Mouse (Mus musculus) forebrain, postnatal 0 days (tissue): Measurements from ENCODE around the gene Cdc42bpb. TPM values are rescaled to one million over a fixed set of nuclear protein-coding genes. Genes with fewer than 3 reads are reported as not detected.

Experiments
- ATAC-seq: fragments of 200-750 bp; cut with Nextera tagmentation; 2 replicates; pipeline ENCODE4 v1.8.0; 2017; ENCODE audit warnings: mild to moderate bottlenecking, moderate library complexity
- DNase-seq: peaks from one replicate; pipeline ENCODE4 v3.0.0-alpha.2; 2015
- H3K27ac ChIP-seq: fragments of 300-500 bp; sonication (generic); 2 replicates; pipeline ENCODE4 v1.5.1; 2014; ENCODE audit warnings: low read depth, mild to moderate bottlenecking, antibody characterized with exemption, low read length, moderate library complexity, mixed read lengths
- H3K27me3 ChIP-seq: fragments of 300-500 bp; sonication (generic); 2 replicates; pipeline ENCODE4 v1.6.1; 2014; ENCODE audit warnings: mild to moderate bottlenecking, low read length, mixed read lengths; ENCODE audit not compliant: insufficient read depth
- H3K36me3 ChIP-seq: fragments of 300-500 bp; sonication (generic); 2 replicates; pipeline ENCODE4 v1.6.1; 2014; ENCODE audit warnings: mild to moderate bottlenecking, moderate library complexity; ENCODE audit not compliant: insufficient read depth
- H3K4me1 ChIP-seq: fragments of 300-500 bp; sonication (generic); 2 replicates; pipeline ENCODE4 v1.6.1; 2014; ENCODE audit warnings: antibody characterized with exemption; ENCODE audit not compliant: insufficient read depth
- H3K4me2 ChIP-seq: fragments of 300-500 bp; sonication (generic); 2 replicates; pipeline ENCODE4 v1.6.1; 2014; ENCODE audit warnings: low read depth, mild to moderate bottlenecking, moderate library complexity
- H3K4me3 ChIP-seq: fragments of 300-500 bp; sonication (generic); 2 replicates; pipeline ENCODE4 v1.5.1; 2014; ENCODE audit warnings: low read depth, low read length, mixed read lengths
- H3K9ac ChIP-seq: fragments of 300-500 bp; sonication (generic); 2 replicates; pipeline ENCODE4 v1.6.1; 2014; ENCODE audit warnings: mild to moderate bottlenecking
- H3K9me3 ChIP-seq: fragments of 300-500 bp; sonication (generic); 2 replicates; pipeline ENCODE4 v1.6.1; 2016; ENCODE audit warnings: low read length
- CTCF ChIP-seq: sonication (generic); IDR thresholded peaks from 2 replicates; pipeline ENCODE4 v1.5.1; 2016; ENCODE audit warnings: antibody characterized with exemption, control low read depth, low read depth
- WGBS: fragments of 180-500 bp; shearing (Covaris S2); extraction: QIAGEN DNeasy Blood & Tissue Kit; methylation state at CpG from one replicate; pipeline ENCODE4 v1.1.7; 2014; 5-methylcytosine and 5-hydroxymethylcytosine counted together
- polyA plus RNA-seq: library from polyadenylated mRNA; unstranded; fragments of >200 nt; fragmentation: Nextera tagmentation; extraction: Ambion mirVana; gene quantifications from 2 replicates; pipeline ENCODE4 v1.2.1, GENCODE M21; 2015
- total RNA-seq: library from RNA; depleted of rRNA; stranded (reverse); fragments of >200 nt; gene quantifications from 2 replicates; pipeline ENCODE4 v1.2.3, GENCODE M21; 2014

The Cdc42bpb gene
- total and polyA plus RNA-seq, 2 experiments from 2014 or later: 31.1 to 139 TPM

- Histone ChIP-seq H3K4me2 (no peak overlapping the region), H3K27me3 (no peaks in the 10 kb centered on the region), H3K9ac (no peak overlapping the region), H3K36me3 (no peaks in the 10 kb centered on the region), H3K27ac (no peak overlapping the region), H3K4me1 (no peaks in the 10 kb centered on the region; the same call in 1 of the 2 replicates), H3K9me3 (no peaks in the 10 kb centered on the region), H3K4me3 (no peak overlapping the region)
- no peak for DNase-seq
- peak; percentile 45 for ATAC-seq
- 69% methylated on average over 8 of the region's 8 CpGs for WGBS
- no peak for TF ChIP-seq CTCF
These were observed 9.2 kb upstream of the Cdc42bpb start for GRCm38 (mm10) chr12:111386642-111387120.

- Histone ChIP-seq H3K9ac (no peak overlapping the region), H3K36me3 (no peaks in the 10 kb centered on the region), H3K9me3 (no peaks in the 10 kb centered on the region), H3K4me2 (no peak overlapping the region), H3K27me3 (no peaks in the 10 kb centered on the region), H3K27ac (no peak overlapping the region), H3K4me1 (no peaks in the 10 kb centered on the region; the same call in 1 of the 2 replicates), H3K4me3 (no peak overlapping the region)
- no peak for DNase-seq
- 86% methylated on average over 13 of the region's 13 CpGs for WGBS
- TF ChIP-seq CTCF: no peak
- no peak for ATAC-seq
These were observed 8.5 kb upstream of the Cdc42bpb start for GRCm38 (mm10) chr12:111385883-111386641.

- no peaks in the 10 kb centered on the region for H3K27me3 ChIP-seq
- 74% methylated on average over 12 of the region's 12 CpGs for WGBS
- H3K4me3 ChIP-seq: peak overlapping the region; percentile 95
- no peak for DNase-seq
- H3K9ac ChIP-seq: peak overlapping the region; percentile 91; the same call in 1 of the 2 replicates
- no peaks in the 10 kb centered on the region for H3K9me3 ChIP-seq
- no peaks in the 10 kb centered on the region for H3K36me3 ChIP-seq
- no peak for TF ChIP-seq CTCF
- peak overlapping the region; percentile 90 for H3K4me2 ChIP-seq
- peaks cover 18% of the 10 kb centered on the region for H3K4me1 ChIP-seq
- ATAC-seq: no peak
- no peak overlapping the region for H3K27ac ChIP-seq
These were observed 1.3 kb upstream of the Cdc42bpb start for GRCm38 (mm10) chr12:111378812-111379211.

GRCm38 (mm10) chr12:111377986-111378490 is 520 bp upstream of the Cdc42bpb start:
- whole genome bisulfite sequencing: under 1% methylated on average over 32 of the region's 32 CpGs
- H3K9ac ChIP-seq: peak overlapping the region; percentile 91
- H3K9me3 ChIP-seq: no peaks in the 10 kb centered on the region
- peak overlapping the region; percentile 90 for H3K4me2 ChIP-seq
- no peaks in the 10 kb centered on the region for H3K36me3 ChIP-seq
- ATAC-seq (peak; percentile 75), DNase-seq (no peak)
- H3K27me3 ChIP-seq: no peaks in the 10 kb centered on the region
- peaks cover 18% of the 10 kb centered on the region for H3K4me1 ChIP-seq
- no peak for TF ChIP-seq CTCF
- H3K4me3 ChIP-seq: peak overlapping the region; percentile 95
- H3K27ac ChIP-seq: peak overlapping the region; percentile 96

GRCm38 (mm10) chr12:111376826-111377331 is 639 bp downstream of the Cdc42bpb start:
- H3K36me3 ChIP-seq: no peaks in the 10 kb centered on the region
- DNase-seq (peak; percentile 48), ATAC-seq (peak; percentile 19)
- no peaks in the 10 kb centered on the region for H3K27me3 ChIP-seq
- no peak for TF ChIP-seq CTCF
- peak overlapping the region; percentile 91 for H3K9ac ChIP-seq
- H3K9me3 ChIP-seq: no peaks in the 10 kb centered on the region
- peaks cover 18% of the 10 kb centered on the region for H3K4me1 ChIP-seq
- under 1% methylated on average over 42 of the region's 49 CpGs for WGBS
- H3K4me2 ChIP-seq: peak overlapping the region; percentile 90
- peak overlapping the region; percentile 96 for H3K27ac ChIP-seq
- H3K4me3 ChIP-seq: peak overlapping the region; percentile 95

GRCm38 (mm10) chr12:111376053-111376452 is 1.5 kb downstream of the Cdc42bpb start:
- no peak for ATAC-seq
- TF ChIP-seq CTCF: no peak
- Histone ChIP-seq H3K36me3 (no peaks in the 10 kb centered on the region), H3K9ac (peak overlapping the region; percentile 91), H3K9me3 (no peaks in the 10 kb centered on the region), H3K27me3 (no peaks in the 10 kb centered on the region), H3K27ac (no peak overlapping the region), H3K4me1 (peaks cover 18% of the 10 kb centered on the region), H3K4me2 (peak overlapping the region; percentile 90), H3K4me3 (peak overlapping the region; percentile 95)
- no peak for DNase-seq
- WGBS: 39% methylated on average over 6 of the region's 6 CpGs

GRCm38 (mm10) chr12:111375559-111375958 is 2.0 kb downstream of the Cdc42bpb start:
- Histone ChIP-seq H3K4me3 (peak overlapping the region; percentile 95), H3K9ac (peak overlapping the region; percentile 91; the same call in 1 of the 2 replicates), H3K9me3 (no peaks in the 10 kb centered on the region), H3K4me2 (peak overlapping the region; percentile 90), H3K36me3 (no peaks in the 10 kb centered on the region), H3K27me3 (no peaks in the 10 kb centered on the region), H3K27ac (no peak overlapping the region), H3K4me1 (peaks cover 18% of the 10 kb centered on the region)
- DNase-seq (no peak), ATAC-seq (no peak)
- TF ChIP-seq CTCF: no peak
- WGBS: 67% methylated on average over 12 of the region's 12 CpGs
